Mouse (Mus musculus) monocyte, adult 2 months (primary cell): ENCODE data around the gene Mcm7.
"Not testable (repeated sequence)": the region's sequence is repeated elsewhere in the genome, so short reads cannot be mapped to it uniquely, and the experiment has no call there.

Experiments used
- DNase-seq, 2 experiments: peaks; one replicate each; pipeline ENCODE4 v3.0.0; 2022; ENCODE audit warnings: low spot score in 2 of 2, low read depth in 1 of 2

Mcm7 gene

DNA sequence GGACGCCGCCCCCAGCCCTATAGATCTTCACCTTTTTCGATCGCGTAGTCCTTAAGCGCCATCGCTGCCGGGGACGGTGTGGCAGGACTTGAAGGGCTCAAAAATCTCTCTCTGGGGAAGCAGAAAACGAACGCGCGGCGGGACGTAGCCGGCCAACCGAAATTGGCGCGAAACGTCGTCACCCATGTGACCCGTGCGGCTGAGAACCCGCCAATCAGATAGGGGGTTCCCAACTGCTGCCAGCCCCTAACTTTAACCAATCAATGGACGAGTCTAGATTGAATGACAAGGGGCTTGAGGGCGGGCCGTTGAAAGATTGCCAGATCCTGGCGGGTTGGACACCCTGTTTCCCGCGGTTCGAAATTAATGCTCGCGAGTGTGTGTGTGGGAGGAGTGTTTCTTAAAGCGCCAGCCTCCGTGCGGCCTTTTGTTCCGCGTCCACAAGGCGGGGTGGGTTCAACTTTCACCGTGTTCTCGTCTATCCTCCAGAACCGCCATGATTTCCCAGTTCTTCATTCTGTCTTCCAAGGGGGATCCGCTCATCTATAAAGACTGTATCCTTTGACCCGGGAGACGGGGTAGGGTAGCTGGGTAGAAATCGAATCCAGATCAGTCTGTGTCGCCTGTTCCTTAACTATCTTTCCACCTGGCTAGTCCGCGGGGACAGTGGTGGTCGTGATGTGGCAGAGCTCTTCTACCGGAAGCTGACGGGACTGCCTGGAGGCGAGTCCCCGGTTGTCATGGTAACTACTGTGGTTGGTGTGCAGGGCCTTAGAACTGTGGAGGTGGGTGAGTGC lies at the start of gene Mcm7, which contains the start of gene Ap4m1:
Gene Mcm7, minus strand, starts transcription at position 728 of the 797 bp plus-strand sequence.
Gene Ap4m1, plus strand, starts transcription at position 308 of the 797 bp plus-strand sequence.
- peak; percentile 95 to 97 for DNase-seq

DNA sequence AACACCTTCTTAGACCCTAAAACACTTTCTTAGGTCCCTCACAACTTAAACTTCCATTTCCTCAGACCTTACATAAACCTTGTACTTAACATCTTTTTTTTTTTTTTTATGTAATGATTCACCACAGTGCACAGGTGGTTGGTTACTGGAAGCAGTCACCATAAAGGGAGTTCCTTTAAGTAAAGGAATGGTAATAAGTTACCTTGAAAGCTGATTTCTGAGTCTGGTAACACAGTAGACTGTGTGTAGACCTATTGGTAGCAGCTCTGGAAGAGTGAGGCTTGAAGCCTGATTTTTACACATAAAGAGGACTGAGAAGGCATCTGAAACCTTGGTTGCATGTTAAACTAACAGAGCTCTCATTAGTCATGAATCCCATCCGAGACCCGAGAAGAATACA lies 47.6 kb upstream of the Mcm7 start:
- no peak for DNase-seq

DNA sequence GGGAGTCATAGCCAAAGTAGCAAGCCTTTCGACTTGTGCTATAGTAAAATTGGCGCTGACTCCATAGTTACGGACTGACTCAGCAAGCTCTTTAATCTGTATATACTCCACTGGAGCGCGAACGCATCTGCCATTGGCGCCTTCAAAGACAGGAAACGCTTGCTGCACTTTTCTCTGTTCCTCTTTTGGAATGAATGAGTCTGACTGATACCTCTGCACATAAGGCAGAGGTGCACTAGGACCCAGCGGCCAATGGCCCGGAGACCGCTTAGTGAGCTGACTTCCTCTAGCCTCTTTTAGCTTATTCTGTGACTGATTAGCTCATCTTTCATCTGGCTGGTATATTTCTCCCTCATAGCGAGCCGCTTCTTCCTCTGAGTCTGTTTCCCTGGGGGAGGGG lies 44.4 kb upstream of the Mcm7 start:
- DNase-seq: not testable (repeated sequence)

DNA sequence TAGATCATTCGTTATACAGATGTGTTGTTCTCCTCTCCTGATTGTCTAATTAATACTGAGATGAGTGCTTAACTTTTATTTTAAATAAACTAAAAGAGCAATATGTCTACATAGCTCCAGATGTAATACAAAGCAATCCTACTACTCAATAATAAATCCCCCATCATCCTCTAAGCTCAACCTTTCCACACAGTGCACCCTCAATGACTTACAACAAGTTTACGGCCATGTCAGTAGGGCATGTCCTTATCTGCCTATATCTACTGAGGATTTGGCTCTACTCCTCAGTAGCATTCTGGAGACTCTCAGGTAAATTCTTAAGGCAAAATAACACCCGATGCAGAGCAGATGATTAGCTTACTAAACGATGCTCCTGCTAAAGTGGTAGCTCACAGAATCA lies 35.7 kb upstream of the Mcm7 start:
- no peak for DNase-seq

DNA sequence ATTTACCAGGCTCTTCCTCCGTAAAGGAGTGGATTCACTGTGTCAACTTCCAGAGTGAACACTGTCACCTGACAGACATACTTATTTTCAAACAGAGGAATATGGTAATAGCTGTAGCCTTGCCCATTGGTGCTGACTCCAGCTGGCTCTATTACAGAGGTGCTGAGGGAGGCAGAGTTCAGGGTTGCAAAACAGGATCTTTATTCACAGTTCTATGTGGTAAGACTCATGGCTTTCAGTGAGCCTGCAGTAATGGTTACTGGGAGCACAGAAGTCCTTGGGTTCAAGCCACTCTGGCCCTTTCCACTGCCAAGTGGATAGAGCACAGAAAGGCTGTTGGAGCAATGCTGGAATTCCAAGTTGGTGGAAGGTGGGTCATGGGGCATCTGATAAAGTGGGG lies 35.0 kb upstream of the Mcm7 start:
- DNase-seq: no peak

DNA sequence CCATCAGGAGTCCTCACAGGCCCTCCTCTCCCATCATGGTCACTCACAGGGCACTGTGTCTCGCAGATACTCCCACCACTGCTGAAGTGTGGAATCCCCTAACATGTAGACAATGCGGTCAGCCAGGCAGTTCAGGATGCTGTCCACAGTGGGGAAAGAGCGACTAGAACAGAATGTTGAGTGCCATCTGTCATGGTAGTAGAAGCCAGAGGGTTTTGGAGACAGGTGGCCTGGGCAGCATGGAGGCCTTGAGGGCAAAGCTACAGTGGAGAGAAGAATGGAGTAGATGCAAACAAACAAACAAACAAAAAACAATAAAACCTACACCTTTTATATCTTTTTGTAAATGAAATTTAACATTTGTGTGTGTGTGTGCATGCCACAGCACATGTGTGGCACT lies 29.9 kb upstream of the Mcm7 start:
- DNase-seq: no peak

DNA sequence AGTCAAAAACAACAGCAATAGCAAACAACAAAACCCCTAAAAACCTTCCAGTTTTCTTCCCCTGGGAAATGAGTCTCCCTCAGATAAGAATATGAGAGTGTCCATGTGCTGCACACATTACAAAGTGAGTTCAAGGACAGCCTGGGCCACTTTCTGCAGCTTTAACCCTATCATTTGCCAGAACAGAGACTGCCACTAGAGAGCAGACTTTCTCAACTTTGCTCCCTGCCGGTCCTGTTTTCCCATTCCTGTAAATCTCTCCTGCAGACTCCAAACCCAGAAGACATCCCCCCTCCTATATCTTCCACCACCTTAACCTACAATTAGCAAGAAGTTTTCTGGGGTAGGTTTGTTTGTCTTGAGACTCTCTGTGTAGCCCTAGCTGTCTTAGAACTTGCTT lies 27.4 kb upstream of the Mcm7 start:
- DNase-seq: no peak

DNA sequence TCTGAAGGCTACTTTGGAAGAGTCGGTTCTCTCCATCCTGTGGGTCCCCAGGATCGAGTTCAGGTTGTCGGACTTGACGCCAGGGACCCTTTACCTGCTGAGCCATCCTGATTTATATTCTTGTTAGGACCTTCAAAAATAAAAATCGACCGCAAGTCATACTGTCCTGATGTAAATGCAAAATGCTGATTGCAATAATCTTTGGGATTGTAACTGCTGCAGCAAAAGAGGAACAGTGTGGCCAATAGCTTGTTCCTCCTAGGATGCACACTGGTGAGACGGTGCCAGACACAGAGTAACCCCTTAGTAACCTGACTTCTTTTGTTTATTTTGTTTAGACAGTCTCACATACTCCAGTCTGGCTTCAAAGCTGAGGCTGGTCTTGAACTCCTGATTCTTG lies 23.2 kb upstream of the Mcm7 start:
- no peak for DNase-seq

DNA sequence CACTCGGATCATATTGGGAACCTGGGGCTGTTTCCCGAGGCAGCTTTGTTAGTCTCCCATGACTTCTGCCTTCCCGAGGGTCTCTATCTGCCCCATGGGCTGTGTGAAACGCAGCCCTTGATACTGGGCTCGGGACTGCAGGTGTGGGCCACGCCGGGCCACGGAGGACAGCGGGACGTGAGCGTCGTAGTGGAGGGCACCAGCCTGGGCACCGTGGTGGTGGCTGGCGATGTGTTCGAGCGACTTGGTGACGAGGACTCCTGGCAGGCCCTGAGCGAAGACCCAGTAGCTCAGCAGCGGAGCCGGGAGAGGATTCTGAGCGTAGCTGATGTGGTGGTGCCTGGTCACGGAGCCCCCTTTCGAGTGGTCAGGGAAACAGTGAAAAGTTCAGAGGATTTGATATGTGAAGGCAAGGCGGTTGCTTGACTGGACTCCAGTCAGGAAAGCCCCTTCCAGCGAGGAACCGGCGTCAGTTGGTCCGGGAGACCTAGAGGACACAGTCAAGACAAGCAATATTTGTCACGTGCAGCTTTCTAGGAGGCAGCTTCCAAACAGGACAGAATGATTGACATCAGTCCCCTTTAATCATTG lies 22.6 kb upstream of the Mcm7 start:
- no peak for DNase-seq

DNA sequence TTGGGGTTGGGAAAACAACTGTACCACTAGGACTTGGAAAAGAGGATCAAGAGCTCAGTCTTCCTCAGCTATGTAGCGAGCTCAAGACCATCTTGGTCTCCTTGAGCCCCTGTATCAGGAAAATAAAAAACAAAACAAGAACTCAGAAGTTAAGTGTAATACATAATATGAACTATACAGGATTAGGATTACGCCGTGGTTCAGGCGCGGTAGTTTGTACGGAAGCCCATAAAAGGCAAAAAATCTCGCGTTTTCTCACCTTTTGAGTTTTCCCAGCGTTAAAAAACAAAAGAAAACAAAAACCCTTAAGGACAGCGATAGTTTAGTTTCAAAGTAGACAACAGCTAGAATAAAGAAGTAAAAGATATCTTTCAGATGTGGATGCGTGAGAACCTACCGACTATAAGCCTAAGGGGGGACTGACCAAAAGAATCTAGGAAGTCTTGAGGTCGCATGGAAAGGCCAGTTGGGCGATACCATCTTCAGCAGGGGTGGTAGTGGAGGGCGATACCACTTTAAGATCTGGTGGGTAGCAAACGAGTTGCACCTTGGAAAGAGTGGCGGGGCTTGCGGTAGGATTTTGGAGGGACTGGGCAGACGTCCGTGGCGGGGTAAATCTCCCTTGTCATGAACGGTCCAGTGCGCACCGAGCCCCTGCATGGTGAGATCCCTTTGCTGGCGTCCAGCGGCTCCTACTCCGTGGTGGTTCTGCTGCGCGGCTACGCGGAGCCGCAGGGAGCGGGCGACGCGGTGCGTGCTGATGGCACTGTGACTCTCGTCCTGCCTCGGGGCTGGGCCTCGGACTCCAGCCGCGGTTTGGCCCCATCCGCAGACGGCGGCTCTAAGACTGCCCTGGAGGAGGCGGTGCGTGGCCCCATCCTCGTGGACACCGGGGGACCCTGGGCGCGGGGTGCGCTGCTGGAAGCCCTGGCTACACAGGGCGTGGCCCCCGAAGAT lies 21.8 kb upstream of the Mcm7 start, which contains the start of gene Mblac1:
Gene Mblac1, plus strand, starts transcription at position 544 of the 957 bp plus-strand sequence.
- peak; percentile 50 to 64 for DNase-seq

DNA sequence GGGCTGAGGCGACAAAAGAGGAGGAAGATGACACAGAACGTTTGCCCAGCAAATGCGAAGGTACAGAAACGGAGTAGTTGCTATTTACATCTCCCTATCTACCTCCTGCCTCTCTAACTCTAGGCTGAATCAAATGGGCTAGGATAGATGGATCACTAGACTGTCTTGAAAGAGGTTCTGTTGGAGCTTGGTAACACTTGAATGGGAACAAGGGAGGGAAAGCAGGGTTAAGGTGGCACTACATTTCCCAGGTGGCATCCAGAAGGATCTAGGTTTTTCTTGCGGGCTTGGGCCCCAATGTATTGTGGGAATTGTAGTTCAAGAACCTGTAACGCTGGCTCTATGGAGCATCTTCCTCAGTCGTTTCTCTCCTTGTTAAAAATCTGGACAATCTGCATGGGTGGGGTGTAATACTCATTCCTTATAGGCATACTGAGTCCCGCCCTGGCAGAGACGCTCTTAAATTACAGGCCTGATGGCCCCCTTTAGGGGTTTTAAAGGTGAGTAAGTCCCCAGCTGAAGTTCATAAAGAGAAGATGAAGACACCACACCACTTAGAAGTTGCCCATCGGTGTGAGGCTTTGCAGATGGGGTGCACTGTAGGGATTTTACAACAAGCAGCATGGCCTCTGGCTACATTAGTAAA lies 15.6 kb upstream of the Mcm7 start:
- DNase-seq: peak in 1 of 2 experiments; percentile 39

DNA sequence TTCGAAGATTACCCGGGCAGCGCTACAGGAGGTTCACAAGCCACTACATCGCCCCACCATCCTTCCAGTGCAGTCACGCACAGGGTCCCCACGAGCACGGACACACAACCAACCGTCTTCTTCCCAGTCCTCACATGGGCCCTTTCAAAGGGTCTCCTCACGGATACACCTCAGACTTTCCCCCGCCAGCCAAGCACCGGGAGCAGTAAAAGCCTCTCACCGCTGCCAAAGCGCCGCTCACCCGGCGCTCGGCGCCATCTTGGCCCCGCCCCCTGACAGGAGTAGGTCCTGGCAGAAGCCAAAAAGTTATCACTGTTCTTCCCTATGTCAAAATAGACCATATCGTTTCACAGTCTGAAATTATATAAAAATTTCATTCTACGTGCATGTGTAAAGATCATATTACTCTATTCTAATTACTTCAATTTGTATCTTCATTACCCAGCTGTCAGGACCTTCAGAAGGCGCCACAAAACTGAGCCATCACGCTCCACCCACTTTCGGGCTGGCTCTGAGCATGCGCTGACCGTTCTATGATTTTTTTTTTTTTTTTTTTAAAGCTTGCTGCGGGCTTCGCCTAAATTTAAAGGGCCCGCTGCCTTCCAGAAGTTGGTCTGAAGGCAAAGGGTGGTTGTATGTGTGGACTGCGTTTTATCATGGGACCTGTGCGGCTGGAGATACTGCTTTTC lies 14.9 kb upstream of the Mcm7 start, which contains the start of the genes Taf6 and Cnpy4:
Gene Taf6, minus strand, starts transcription at position 502 of the 689 bp plus-strand sequence.
Gene Cnpy4, plus strand, starts transcription at position 536 of the 689 bp plus-strand sequence.
- peak; percentile 51 to 75 for DNase-seq

DNA sequence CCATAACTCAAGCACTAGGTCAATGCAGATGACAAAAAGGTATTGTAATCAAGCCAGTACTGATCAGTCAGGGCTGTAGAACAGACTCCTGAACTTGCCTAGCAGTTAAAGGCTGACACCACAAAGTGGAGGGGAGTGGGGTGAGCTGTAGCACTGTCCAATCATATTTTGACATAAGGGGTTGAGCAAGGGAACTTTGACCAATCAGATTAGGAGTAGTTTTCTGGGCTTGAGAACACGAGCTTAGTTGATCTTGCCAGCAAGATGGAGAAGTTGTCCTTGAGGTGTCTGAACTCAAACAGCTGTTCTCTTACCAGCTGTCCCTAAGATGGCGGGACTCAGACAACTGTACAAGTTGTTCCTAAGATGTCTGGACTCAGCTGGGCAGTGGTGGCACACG lies 995 bp upstream of the Mcm7 start:
- DNase-seq: no peak

DNA sequence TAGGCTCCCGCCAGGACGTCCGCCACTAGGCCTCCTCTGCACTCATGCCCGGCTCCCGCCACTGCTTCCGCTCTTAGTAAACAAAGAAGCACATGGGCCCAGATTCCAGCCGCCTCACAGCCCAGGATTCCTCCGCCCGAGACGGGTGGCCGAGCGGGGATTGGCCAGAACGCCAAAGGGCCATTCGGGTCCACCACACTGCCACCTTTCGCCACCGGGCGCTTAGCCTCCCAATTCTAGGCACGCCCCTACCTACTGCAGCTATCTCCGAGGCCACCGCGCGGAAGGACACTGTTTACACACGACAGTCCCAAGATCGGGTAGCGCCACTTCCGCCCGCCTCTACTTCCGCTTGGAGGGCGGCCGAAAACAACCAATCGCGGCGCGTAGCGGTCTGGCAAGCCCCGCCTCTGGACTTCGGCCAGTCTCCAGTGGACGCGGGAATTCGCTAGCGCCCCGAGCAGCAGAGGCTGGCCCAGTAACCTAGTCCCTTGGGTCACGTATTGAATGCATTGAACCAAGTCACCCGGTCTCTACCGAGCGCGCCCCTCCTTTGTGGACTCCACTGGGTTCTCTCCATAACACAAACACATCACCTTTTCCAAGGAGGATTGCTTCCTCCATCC lies 1.2 kb downstream of the Mcm7 start:
- DNase-seq: peak; percentile 86 to 89

DNA sequence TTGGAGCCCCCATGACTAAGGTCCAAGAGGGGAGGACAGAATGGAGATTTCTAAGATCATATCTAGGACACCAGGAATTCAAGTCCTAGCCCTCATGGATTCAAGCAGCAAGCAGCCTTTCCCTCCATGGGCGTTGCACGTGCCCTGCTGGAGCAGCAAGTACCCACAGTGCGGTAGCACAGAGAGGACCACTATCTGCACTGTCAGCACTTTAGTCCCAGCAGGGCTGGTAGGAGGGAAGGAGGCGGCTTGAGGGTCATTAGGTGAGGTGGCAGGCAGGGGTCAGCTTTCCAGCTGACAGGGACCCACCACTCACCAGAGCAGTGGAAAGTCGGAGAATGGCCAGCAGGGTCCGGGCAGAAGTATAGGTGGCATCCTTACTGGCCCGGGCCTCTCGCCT lies 6.6 kb downstream of the Mcm7 start:
- DNase-seq: no peak

DNA sequence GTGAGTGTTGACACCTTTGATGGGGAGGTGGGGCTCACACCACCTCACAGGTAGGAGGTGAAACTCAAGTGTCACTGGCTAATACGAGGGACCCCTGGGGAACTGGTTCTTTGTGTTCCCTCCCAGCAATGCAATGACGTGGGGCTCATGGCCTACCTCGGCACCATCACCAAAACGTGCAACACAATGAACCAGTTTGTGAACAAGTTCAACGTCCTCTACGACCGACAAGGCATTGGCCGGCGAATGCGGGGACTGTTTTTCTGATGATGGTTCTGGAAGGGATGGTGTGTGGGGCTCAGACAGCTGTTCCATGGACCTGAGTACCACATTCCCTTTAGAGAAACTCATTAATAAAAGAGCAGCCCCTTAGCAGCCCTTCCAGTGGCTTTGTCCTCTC lies 8.6 kb downstream of the Mcm7 start:
- no peak for DNase-seq

DNA sequence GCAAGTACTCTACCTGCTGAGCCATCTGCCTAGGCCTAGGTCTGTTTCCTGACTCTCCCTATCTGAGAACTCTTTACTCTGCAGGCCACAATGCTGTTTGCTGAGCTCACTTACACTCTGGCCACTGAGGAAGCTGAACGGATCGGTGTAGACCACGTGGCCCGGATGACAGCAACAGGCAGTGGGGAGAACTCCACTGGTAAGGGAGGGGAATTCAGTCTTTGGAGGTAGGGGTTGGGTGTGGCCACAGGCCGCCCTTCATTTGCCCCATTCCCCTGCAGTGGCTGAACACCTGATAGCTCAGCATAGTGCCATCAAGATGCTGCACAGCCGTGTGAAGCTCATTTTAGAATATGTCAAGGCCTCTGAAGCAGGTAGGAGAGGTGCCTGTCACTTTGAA lies 9.2 kb downstream of the Mcm7 start:
- DNase-seq: no peak

DNA sequence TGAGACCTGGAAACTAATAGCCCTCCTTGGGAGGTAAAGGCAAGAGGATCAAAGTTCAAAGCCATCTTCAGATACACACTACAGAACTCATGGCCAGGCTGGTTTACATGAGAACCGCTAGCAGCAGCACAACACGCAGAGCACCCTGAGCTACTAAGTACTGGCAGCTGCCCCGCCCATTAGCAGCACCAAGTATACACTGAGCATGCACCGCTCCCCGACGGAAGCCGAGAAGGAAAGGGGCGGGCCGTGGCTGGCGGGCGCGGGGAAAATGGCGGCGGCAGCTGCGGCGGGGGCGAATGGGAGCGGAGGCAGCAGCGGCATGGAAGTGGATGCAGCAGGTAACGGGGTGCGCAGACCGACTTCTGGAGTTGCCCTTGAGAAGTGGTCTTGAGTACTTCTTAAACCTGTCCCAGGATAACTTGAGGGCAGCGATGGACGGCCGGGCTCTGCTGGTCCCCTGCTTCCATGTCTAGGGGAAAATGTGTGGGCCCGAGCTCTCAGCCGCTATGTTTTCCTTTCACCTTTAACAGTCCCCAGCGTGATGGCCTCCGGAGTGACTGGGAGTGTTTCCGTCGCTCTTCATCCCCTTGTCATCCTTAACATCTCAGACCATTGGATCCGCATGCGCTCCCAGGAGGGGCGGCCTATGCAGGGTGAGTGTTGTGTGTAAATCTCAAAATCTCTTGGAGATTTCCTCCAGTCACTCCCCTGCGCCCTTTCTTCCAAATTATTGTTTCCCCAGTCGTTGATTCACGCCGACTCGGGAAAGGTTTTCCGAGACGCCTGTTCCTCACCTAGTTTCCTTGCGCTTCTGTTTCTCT lies 11.2 kb downstream of the Mcm7 start, which contains the start of gene Cops6:
Gene Cops6, plus strand, starts transcription at position 230 of the 824 bp plus-strand sequence.
- peak; percentile 76 to 88 for DNase-seq
